Mouse (Mus musculus): ENCODE measurements around the gene Cdc42ep3.

The Cdc42ep3 gene

GRCm38 (mm10) chr17:79354444-79355270 is at the start of gene Cdc42ep3:
Cdc42ep3 (minus strand) TSS chr17:79355091.
- DNase-seq (ENCODE audit: low spot score) = peak; percentile 74

DNA sequence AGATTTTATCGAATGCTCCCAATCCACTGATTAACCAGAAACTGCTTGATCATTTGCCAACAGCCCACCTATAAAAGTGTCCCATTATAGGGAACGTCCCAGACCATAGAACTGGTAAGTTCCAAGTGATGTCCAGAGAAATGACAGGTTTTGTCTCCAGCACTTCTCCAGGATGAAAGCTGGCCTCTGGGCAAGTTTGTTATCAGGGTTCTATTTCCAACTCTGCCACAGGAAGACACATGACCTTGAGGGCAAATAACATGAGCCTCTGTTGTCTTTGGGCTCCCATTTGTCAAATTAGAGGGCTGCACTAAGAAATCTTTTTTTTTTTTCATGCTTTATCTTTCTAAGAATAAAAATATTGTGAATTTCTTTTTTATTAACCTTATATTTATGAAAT is 45.5 kb upstream of the Cdc42ep3 start:
- DNase-seq (ENCODE audit: low spot score) = no peak

- DNase-seq (ENCODE audit: low spot score) = no peak
Measured at GRCm38 (mm10) chr17:79398416-79398815, 43.5 kb upstream of the Cdc42ep3 start.

GRCm38 (mm10) chr17:79394799-79395198 is 39.9 kb upstream of the Cdc42ep3 start:
- DNase-seq (ENCODE audit: low spot score) = no peak

GRCm38 (mm10) chr17:79393886-79394285 is 39.0 kb upstream of the Cdc42ep3 start:
- no peak for DNase-seq (ENCODE audit: low spot score)

DNA sequence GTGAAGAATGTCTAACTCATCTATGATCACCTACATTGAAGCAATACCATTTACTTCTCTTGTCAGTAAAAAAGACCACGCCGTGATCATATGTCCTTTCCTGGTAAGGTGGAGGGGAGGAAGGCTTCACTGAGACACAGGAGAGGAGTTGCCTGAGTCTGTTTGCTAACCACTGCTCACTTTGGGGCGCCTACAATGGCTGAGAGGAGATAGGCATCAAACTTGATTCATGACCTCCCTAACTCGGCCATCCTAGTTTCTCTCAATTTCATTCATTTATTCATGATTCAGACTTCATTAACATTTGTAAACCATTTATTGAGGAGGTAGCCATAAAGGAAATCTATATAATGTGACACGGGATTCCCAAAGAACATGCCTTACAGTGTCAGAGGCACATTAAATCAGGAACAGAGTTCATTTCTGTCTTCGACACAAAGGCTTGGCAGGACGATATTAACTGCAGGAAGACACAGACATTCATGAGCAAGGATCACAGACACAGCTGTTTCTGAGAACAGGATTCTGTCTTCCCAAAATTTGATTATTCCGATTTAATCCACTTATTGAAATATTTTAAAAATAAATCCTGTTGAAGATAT is 32.7 kb upstream of the Cdc42ep3 start:
- DNase-seq (ENCODE audit: low spot score) = no peak

DNA sequence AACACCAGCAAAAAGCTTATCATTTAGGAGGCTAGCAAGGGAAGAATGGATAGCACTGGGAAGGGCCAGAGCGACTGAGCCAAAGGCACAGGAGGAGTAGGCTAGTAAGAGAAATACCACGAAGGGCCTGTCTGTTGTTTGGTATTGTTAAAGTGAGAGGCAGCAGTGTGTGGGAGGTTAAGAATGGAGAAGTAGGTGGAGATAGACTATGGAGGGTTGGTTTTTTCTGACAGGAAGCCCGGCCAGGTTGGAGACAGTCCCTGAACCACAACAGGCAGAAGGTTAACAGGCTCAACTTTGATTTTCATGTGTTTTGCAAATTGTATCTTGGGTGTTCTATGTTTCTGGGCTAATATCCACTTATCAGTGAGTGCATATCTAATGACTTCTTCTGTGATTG is 26.6 kb upstream of the Cdc42ep3 start:
- DNase-seq (ENCODE audit: low spot score) = no peak

DNA sequence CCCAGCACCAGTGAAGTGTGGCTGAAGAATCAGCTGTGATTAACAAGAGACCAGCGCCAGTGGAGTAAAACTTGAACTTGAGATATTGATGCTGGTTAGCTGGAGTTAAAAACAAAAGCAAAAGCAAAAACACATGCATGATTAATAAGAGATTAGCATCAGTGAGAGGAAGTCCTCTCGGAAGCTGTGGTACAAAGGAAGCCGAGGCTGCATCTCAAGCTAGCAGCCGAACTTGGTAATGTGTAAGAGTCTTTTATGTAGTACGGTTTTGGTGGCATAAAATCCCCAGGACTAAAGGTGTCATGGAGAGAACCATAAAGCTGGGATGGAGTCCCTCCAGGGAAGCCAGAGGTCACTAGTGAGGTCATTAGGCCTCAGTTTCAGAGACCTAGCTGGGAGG is 24.3 kb upstream of the Cdc42ep3 start:
- DNase-seq (ENCODE audit: low spot score) = peak; percentile 25

DNA sequence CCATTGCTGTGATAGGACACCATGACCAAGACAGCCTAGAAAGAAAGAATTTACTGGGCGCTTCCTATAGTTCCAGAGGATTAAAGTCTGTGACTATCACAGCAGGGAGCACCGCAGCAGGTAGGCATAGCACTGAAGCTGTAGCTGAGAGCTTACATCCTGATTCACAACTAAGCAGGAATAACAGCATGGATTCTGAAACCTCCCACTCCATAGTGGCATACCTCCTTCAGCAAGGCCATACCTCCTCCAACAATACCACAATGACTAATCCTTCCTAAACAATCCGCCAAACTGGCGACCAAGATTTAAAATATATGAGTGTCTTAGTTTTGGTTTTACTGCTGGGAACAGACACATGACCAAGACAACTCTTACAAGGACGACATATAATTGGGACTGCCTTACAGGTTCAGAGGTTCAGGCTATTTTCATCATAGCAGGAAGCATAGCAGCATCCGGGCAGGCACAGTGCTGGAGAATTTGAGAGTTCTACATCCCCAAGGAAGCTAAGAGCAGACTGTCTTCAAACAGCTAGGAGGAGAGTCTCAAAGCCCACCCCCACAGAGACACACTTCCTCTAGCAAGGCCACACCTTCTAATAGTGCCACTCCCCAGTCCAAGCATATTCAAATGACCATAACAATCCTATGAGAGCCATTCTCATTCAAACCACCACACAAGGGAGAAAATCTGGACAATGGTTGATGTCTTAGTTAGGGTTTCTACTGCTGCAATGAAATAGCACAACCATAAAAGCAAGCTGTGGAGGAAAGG is 21.7 kb upstream of the Cdc42ep3 start:
- DNase-seq (ENCODE audit: low spot score) = no peak

DNA sequence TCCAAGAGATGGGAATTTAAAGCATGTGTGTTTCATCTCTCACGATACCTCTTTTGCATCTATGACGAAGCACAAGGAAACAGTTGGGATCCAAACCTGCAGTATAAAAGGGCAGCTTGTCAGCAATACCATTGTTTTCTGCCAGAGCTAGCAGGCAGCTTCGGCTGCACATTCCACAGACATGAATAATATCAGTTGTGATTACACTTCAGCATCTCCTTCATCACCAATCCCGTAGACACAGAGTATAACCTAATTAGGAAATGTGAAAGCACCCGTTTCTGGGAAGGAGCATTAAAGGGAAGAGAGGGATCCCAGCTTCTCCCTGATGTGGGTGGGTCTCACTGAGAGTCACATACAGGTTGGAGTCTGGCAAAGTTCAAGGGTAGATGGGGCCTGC is 18.1 kb upstream of the Cdc42ep3 start:
- DNase-seq (ENCODE audit: low spot score) = no peak

- no peak for DNase-seq (ENCODE audit: low spot score)
Measured at GRCm38 (mm10) chr17:79364749-79365450, 10.0 kb upstream of the Cdc42ep3 start.

- peak; percentile 53 for DNase-seq (ENCODE audit: low spot score)
Measured at GRCm38 (mm10) chr17:79356071-79356601, 1.2 kb upstream of the Cdc42ep3 start.

DNA sequence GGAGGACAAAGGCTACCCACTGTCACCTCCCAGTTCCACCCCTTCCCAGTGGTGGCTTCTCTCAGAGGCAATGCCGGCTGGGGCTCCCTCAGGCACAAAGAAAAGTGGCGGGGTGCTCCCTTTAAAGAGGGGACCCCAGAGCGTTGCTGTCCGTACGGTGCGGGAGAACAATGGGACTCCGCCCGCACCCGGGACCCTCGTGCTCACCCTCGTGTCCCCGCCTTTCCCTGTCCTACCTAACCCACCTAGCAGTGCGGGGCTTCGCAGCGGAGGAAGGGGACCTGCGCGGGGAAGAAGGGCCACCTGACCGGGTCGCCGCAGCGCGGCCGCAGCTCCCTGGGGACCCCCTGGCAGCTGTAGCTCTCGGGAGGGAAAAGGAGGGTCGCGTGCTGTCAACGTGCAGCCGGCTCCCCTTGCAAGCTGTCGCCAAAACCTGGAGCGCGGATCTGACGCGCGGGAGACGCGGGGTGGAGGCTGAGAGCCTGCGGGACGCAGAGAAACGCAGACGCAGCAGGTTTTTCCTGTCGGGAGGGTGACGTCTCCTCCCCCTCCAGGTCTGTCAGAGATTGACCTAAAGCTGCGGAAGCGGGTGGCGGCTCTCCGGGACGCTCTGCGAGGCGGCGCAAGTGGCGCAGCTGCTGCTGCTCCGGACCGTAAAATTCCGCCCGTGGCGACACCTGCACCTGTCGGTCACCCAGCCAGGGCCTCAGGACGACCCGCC is 540 bp upstream of the Cdc42ep3 start:
- DNase-seq (ENCODE audit: low spot score) = peak; percentile 72

GRCm38 (mm10) chr17:79354174-79354443 is 782 bp downstream of the Cdc42ep3 start:
- DNase-seq (ENCODE audit: low spot score) = no peak

DNA sequence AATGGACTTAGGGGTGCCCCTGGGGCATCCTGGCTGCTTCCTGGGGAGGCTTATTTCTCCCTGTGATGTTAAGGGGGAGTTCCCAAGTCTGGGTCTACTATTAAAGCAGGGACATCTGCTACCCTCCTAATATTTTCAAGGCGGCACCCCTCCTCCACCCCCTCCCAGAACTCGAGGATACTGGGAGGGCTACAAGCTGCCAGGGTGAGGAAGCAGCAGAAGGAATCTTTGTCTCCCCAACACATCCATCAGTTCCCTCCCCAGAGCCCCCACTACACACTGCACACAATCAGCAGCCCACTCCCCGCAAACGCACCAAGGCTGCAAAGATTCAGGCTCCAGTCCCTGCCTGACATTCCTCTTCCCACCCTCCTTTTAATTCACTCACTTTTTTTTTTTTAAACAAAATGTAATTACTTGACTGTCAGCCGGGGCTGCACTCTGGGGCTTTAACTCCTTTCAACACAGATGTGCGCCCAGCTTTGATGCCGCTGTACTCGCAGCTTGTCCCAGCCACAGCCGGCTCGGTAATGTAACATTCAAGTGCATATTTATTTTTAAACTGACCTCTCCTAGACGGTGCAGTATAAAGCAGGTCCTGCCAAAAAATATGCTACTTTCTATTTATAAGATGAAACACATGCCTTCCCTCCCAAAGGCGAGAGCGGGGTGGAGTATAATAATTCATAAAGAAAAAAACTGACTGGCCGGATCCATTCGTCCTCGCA is 1.3 kb downstream of the Cdc42ep3 start:
- DNase-seq (ENCODE audit: low spot score) = peak; percentile 57

GRCm38 (mm10) chr17:79350751-79351191 is 4.1 kb downstream of the Cdc42ep3 start:
- DNase-seq (ENCODE audit: low spot score) = no peak

- DNase-seq (ENCODE audit: low spot score) = no peak
Measured at GRCm38 (mm10) chr17:79349371-79349770, 5.5 kb downstream of the Cdc42ep3 start.

- no peak for DNase-seq (ENCODE audit: low spot score)
Measured at GRCm38 (mm10) chr17:79347920-79348589, 6.8 kb downstream of the Cdc42ep3 start.

GRCm38 (mm10) chr17:79347291-79347690 is 7.6 kb downstream of the Cdc42ep3 start:
- DNase-seq (ENCODE audit: low spot score) = no peak
